In genomic region chr5:15838108-15838972, GRCm38 (mm10) we compare ENCODE assay signal across 8 mouse cellular contexts.
A peak's percentile ranks its signal among the peaks of the same experiment; 100 is the strongest.
DNase-seq lines count a peak whose midpoint lies in the region; ATAC-seq and TF ChIP-seq lines count a peak whose summit lies in the region.

No protein-coding gene starts in this region.

- DNase-seq in R1 (ENCODE audit: low read depth, low spot score) = peak; percentile 84
- peak; percentile 75 for DNase-seq in cerebellum, adult 8-10 months
- peak; percentile 33 to 91 for DNase-seq in frontal cortex, adult 2 months (ENCODE audit: extremely low spot score in 1 of 2, low spot score in 1 of 2)
- DNase-seq in hindbrain, postnatal 0 days (ENCODE audit: low spot score) = peak; percentile 93
- peak; percentile 57 for DNase-seq in left cerebral cortex, adult 11 months (ENCODE audit: low spot score)
- peak; percentile 74 for DNase-seq in right cerebral cortex, postnatal 4 days
- DNase-seq in spleen, postnatal 36 days (ENCODE audit: low spot score in 2 of 2) = no peak

- no peak overlapping the region for H3K9ac ChIP-seq in hindbrain, postnatal 0 days (replicated peaks; ENCODE audit: low read length)

- no peak overlapping the region for H3K4me3 ChIP-seq in hindbrain, postnatal 0 days (ENCODE audit: low read length)

- no peaks in the 10 kb centered on the region for H3K36me3 ChIP-seq in hindbrain, postnatal 0 days (ENCODE audit: insufficient read depth, low read length)

- no peaks in the 10 kb centered on the region for H3K4me1 ChIP-seq in hindbrain, postnatal 0 days (ENCODE audit: insufficient read depth, low read length)

- peak; percentile 90 for ATAC-seq in hindbrain, postnatal 0 days
- peak; percentile 81 for ATAC-seq in megakaryocyte-erythroid progenitor cell, adult 5-6 weeks (replicated peaks; ENCODE audit: low FRiP score, low TSS enrichment, poor library complexity, severe bottlenecking)

- H3K27me3 ChIP-seq in hindbrain, postnatal 0 days (ENCODE audit: insufficient read depth, low read length) = no peaks in the 10 kb centered on the region

- H3K27ac ChIP-seq in hindbrain, postnatal 0 days = no peak overlapping the region

- 32% methylated on average over 17 of the region's 17 CpGs for WGBS in hindbrain, postnatal 0 days

- no peaks in the 10 kb centered on the region for H3K9me3 ChIP-seq in hindbrain, postnatal 0 days (ENCODE audit: low read length)

- H3K4me2 ChIP-seq in hindbrain, postnatal 0 days (ENCODE audit: low read depth, low read length) = no peak overlapping the region

- TF ChIP-seq CTCF in hindbrain, postnatal 0 days (IDR thresholded peaks at IDR 0.05; ENCODE audit: low read depth) = peak; percentile 92

Comparison
In these comparisons a context has a peak if more than half of its experiments do, and no peak if none do; other contexts are left out.
1. DNase-seq: peak in R1 (single experiment), cerebellum, adult 8-10 months (single experiment), frontal cortex, adult 2 months (2 of 2), hindbrain, postnatal 0 days (single experiment), left cerebral cortex, adult 11 months (single experiment) and right cerebral cortex, postnatal 4 days (single experiment); none in spleen, postnatal 36 days (0 of 2).